Mouse (Mus musculus) central nervous system, embryonic 14 days (tissue): Measurements from ENCODE around the gene Kyat1. TPM values are rescaled to one million over a fixed set of nuclear protein-coding genes. Genes with fewer than 3 reads are reported as not detected.

Experiments used
- polyA plus RNA-seq: library from polyadenylated mRNA; depleted of rRNA; stranded (reverse); fragments of >200 nt; gene quantifications from 2 replicates; pipeline ENCODE4 v1.2.3, GENCODE M21; 2012; rRNA removed

Kyat1 gene
- 31.1 and 32.9 TPM in 2 replicates for polyA plus RNA-seq

DNA sequence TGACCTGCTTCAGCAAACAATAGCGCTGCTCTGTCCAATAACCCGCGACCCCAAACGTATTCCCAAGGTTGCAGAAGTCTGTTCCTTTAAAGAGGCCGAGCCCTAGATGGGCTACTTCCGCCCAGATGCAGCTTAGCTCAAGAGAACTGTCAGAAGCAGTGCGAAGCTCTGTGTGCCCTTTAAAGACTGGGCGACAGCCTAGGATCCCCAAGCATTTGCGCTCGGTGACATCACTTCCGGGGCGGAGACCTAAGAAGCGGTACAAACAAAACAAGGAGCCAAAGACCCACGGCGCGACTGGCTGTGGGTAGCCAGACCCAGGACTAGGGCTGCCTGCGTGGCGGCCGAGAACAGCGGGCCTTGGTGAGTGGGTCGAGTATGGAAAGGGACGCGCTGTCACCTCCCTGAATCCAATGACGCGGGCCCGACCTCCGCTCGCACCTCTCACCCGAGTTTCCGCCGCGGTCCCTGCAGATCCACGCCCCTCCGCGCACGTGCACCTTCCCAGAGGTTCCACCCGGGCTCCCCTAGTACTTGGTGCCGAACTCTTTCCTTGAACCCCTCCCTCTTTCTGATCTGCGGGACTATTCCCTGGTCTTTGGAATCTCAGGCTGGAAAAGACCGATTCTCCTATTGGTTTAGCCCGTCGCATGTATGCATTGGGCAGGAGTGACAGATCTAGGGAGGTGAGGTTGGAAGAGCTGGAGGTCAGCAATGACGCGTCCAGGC is at the start of gene Kyat1:
Gene Kyat1, minus strand, starts transcription at position 219 of the 729 bp plus-strand sequence.

DNA sequence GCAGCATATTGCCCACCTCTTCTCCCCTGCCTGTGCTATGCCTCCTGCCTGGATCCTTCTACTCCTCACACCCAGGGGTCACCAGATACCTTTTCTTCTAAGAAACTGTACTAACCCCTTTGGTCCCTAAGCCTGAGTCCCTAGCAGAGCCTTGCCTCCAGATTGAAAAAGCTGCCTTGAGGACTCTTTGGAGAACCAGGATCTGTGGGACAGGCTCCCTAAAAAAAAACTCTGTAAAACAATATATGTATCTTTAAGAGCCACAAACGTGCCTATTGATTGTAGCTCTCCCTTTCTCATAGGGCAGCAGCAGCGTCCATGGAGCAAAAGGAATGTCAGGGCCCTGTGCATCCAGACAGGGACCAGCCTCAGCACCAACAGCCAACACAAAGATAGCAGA is 34.6 kb upstream of the Kyat1 start, which contains the start of gene Gm28035:
Gene Gm28035, plus strand, starts transcription at position 301 of the 400 bp plus-strand sequence.

DNA sequence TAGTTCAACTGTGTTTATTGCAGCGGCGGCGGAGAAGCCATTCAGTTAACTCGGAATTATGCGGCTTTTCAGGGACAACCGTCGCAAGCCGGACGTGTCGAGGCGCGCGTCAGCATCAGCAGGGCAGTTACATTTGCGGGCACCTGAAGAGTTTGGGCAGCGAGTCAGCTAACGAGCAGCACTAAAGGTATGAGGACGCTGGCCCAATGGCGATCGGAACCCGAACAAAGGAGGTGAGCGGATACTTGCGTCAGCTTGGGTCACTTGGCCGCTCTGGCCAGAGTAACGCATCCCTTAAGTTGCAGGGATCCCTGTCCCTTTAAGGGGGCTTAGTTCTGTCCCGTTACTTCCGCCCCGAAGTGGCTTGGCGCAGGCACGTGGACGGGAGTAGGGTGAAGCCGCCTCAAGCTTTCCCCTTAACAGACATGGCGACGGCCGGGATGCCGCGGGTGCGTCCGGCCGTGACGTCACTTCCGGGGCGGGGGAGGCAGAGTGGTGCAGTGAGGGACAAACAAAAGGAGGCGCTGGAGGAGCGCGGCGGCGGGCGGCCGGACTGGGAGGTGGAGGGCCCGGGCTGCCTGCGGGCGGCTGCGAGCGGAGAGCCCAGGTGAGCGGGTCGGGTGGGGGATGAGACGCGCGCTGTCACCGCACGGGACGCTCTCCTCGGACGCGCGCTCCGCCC is 31.7 kb upstream of the Kyat1 start, which contains the start of gene Lrrc8a:
Gene Lrrc8a, plus strand, starts transcription at position 517 of the 682 bp plus-strand sequence.

DNA sequence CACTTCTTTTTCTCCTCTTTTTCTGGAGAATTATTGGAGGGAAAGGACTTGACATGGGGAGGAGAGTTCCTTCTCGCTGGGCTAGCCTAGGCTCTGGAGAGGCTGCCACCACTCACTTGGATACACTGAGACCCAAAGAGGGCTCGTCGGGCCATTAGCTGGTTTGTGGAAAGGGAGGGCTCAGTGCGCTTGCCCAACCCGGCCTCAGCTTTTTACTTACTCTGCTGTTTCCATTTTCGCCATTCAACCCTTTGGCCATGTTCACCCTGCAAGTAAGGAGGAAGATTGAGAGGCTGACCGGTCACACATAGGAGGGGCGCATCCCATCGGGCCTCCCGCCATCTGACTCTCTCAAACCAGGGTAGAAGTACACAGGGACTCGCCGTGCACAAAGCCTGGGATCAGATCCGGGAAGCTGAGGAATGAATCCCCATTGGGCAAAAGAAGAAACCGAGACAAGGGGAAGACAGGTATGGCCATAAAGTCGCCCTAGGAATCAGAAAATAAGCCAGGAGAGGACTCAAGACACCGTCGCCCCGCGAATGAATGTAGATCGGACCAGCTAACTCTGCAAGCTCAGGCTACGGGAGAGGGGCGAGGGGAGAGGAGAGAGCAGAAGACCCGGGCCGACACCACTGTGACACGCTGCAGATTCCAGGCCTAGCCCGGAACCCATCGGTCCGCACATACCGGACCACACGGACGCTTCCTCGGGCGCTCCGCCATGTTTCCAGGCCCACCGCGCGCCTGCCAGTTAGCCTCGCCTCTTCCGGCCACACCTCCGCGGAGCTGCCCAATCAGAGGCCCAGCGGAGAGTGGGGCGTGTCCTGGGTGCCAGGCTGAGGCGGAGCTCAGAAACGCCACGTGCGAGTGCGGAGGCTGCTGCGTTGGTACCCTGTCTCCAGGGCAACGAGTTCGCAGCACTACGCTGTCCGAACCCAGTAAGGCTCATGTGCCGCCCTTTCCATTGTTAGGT is 27.7 kb downstream of the Kyat1 start, which contains the start of gene Spout1:
Gene Spout1, minus strand, starts transcription at position 760 of the 976 bp plus-strand sequence.

DNA sequence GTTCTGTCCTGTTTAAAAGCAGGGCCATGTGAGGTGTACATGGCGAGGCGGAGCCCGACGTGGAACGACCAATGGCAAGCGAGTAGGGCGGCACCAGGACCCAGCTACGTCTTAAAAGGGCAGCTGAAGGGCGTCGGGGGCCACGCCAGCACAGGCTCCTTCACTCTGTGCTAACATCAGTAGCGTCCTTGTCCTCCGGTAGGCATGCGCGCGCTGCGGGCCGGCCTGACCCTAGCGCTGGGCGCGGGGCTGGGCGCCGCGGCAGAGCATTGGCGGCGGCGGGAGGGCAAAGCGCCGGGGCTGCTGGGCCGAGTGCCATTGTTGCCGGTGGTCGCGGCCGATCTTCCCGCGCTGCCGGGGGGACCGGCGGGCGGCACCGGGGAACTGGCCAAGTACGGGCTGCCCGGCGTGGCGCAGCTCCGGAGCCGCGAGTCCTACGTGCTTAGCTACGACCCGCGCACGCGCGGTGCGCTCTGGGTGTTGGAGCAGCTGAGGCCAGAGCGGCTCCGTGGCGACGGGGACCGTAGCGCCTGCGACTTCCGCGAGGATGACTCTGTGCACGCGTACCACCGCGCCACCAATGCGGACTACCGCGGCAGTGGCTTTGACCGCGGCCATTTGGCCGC is 34.2 kb downstream of the Kyat1 start, which contains the start of gene Endog:
Gene Endog, plus strand, starts transcription at position 123 of the 626 bp plus-strand sequence.

Other genes starting within 250 kb of the Kyat1 start
- gene Sptan1, start 240.3 kb downstream of the Kyat1 start, polyA plus RNA-seq = 550 and 589 TPM in 2 replicates
- 63.2 and 64.7 TPM in 2 replicates for gene Wdr34, start 157.0 kb downstream of the Kyat1 start, polyA plus RNA-seq
- 346 and 393 TPM in 2 replicates for gene Set, start 148.5 kb downstream of the Kyat1 start, polyA plus RNA-seq
- gene Pkn3, start 128.2 kb downstream of the Kyat1 start, polyA plus RNA-seq = 9.1 TPM in 2 replicates
- gene Zdhhc12, start 112.2 kb downstream of the Kyat1 start, polyA plus RNA-seq = 30.2 and 39.0 TPM in 2 replicates
- gene Zer1, start 81.3 kb downstream of the Kyat1 start, polyA plus RNA-seq = 69.0 TPM in 2 replicates
- 61.3 and 63.8 TPM in 2 replicates for gene Tbc1d13, start 72.1 kb downstream of the Kyat1 start, polyA plus RNA-seq
- gene Endog, start 34.4 kb downstream of the Kyat1 start, polyA plus RNA-seq = 14.6 and 18.2 TPM in 2 replicates
- gene Spout1, start 27.4 kb downstream of the Kyat1 start, polyA plus RNA-seq = 54.3 and 55.7 TPM in 2 replicates
- gene Lrrc8a, start 31.9 kb upstream of the Kyat1 start, polyA plus RNA-seq = 26.6 and 28.7 TPM in 2 replicates
- 11.1 and 16.3 TPM in 2 replicates for gene Gm28035, start 34.7 kb upstream of the Kyat1 start, polyA plus RNA-seq
- 16.7 and 19.0 TPM in 2 replicates for gene Phyhd1, start 60.4 kb upstream of the Kyat1 start, polyA plus RNA-seq
- not detected in 2 replicates for gene Gm28038, start 75.2 kb upstream of the Kyat1 start, polyA plus RNA-seq
- gene Dolk, start 80.5 kb upstream of the Kyat1 start, polyA plus RNA-seq = 11.0 and 12.2 TPM in 2 replicates
- gene Nup188, start 80.5 kb upstream of the Kyat1 start, polyA plus RNA-seq = 42.1 and 44.5 TPM in 2 replicates
- gene Sh3glb2, start 153.5 kb upstream of the Kyat1 start, polyA plus RNA-seq = 289 and 290 TPM in 2 replicates
- 36.1 and 36.8 TPM in 2 replicates for gene Miga2, start 158.4 kb upstream of the Kyat1 start, polyA plus RNA-seq
- gene Dolpp1, start 186.4 kb upstream of the Kyat1 start, polyA plus RNA-seq = 69.9 and 75.3 TPM in 2 replicates
- gene Crat, start 210.0 kb upstream of the Kyat1 start, polyA plus RNA-seq = 26.2 and 28.0 TPM in 2 replicates
- gene Ptpa, start 210.2 kb upstream of the Kyat1 start, polyA plus RNA-seq = 113 and 121 TPM in 2 replicates